Mouse (Mus musculus) gastrocnemius, adult 2 months (tissue): ENCODE data around the gene Ddah2. TPM values are rescaled to one million over a fixed set of nuclear protein-coding genes. Genes with fewer than 3 reads are reported as not detected.
A peak's percentile ranks its signal among the peaks of the same experiment; 100 is the strongest.

Source experiments
- DNase-seq: peaks from one replicate; pipeline ENCODE4 v3.0.0; 2022
- H3K27ac ChIP-seq: fragments of 200-600 bp; 2 replicates; pipeline ENCODE4 v1.8.1; 2022; ENCODE audit warnings: mild to moderate bottlenecking
- H3K4me3 ChIP-seq: fragments of 200-600 bp; 2 replicates; pipeline ENCODE4 v1.8.1; 2022; ENCODE audit warnings: mild to moderate bottlenecking, moderate library complexity
- CTCF ChIP-seq: fragments of 200-600 bp; IDR thresholded peaks from 2 replicates; pipeline ENCODE4 v1.8.1; 2022; ENCODE audit warnings: antibody characterized with exemption, mild to moderate bottlenecking, moderate library complexity
- intact Hi-C: fragments of 180-260 bp; cut with DNase I; formaldehyde crosslinking; loops from one replicate; pipeline ENCODE4 v1.15.1; 2025
- total RNA-seq, 2 experiments: library from RNA; stranded (reverse); gene quantifications; 2 replicates each; pipeline ENCODE4 v1.2.3; 2021

The Ddah2 gene
- total RNA-seq, 2 experiments from 2014 or later, result 6.9 to 9.3 TPM

DNA sequence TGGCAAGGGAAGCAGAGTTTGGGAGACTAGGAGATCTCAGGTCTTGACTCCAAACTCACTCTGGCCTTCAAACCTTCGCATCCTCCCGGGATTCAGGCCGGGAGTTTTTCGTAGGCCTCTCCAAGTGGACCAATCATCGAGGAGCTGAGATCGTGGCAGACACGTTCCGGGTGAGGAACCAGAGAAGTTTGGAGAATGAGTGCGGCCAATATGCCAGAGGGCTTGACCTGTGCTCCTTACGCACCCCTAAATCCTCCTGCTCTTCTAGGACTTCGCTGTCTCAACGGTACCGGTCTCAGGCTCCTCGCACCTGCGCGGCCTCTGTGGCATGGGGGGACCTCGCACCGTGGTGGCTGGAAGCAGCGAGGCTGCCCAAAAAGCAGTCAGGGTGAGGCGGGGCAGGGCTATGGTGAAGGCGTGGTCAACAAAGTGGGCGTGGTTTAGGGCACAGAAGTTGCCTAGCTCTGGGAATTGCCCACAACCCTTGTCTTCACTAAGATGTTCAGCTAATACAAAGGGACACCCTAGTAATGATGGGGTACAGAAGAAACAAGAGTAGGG is 2.0 kb downstream of the Ddah2 start:
- peak overlapping the region; percentile 86 for H3K4me3 ChIP-seq
- H3K27ac ChIP-seq, result peak overlapping the region; percentile 91
- TF ChIP-seq CTCF, result no peak
- intact Hi-C loops, result no loop called here
- peak; percentile 64 for DNase-seq

- no peak for TF ChIP-seq CTCF
- Histone ChIP-seq H3K4me3 (no peak overlapping the region), H3K27ac (no peak overlapping the region)
- intact Hi-C loops, result no loop called here
- DNase-seq, result no peak
Observed at GRCm38 (mm10) chr17:35061299-35061698, 2.5 kb downstream of the Ddah2 start.

- H3K4me3 ChIP-seq, result no peak overlapping the region
- DNase-seq, result peak; percentile 34
- intact Hi-C loops, result no loop called here
- TF ChIP-seq CTCF, result no peak
- H3K27ac ChIP-seq, result no peak overlapping the region
Observed at GRCm38 (mm10) chr17:35063466-35063865, 4.6 kb downstream of the Ddah2 start.

- Histone ChIP-seq H3K4me3 (peak overlapping the region; percentile 66), H3K27ac (peak overlapping the region; percentile 16; the same call in 1 of the 2 replicates)
- intact Hi-C loops, result no loop called here
Observed at GRCm38 (mm10) chr17:35064378-35064877, 5.6 kb downstream of the Ddah2 start.

DNA sequence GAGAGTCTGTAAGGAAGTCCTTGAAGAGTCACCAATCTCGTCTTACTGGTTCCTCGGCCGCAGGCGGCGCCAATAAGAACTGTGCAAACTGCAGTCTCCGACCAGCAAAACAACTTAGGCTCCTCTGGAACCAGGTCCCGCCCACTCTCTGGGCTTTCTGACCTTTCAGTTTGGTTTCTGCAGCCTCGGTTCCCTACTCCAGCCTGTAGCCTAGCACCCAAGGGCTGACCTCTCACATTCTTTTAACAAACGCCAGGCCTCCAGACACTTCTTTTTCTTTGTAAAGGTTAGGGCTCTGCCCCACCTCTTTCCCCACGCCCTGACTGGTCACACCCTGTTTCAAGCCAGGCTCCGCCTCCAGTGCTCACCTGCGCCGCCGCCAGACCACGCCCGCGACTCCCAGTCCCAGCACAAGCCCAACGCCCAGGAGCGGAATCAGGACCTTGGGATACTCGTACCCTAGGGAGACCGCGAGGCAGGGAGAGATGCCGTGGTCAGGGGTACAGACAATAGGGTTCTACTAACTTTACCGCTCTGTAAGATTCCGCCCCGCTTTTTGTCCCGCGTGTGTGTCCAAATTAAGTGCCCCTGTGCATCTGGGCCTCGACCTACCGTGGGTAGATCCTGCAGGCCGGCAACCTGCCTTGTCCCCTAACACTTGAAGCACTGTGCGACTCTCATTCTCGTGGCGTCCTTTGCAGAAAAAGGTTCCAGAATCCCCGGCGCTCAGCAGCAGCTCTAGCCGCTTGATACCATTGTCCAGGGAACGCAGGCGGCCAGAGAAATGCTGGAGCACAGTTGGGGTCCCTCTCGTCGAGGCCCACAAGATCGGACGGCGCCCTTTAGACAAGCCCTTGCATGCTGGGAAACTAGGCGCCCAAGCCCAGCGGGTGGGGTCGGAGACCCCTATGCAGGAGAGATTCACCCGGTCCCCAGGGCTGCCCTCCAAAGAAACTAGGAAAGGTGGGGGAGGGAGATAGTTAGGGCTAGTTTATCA is 6.4 kb downstream of the Ddah2 start, which contains the start of gene Ly6g6c:
Ly6g6c (plus strand) TSS at position 438 of the 997 bp plus-strand sequence.
- Histone ChIP-seq H3K4me3 (peak within 1 kb of the TSS; percentile 66), H3K27ac (peak within 1 kb of the TSS; percentile 21; the same call in 1 of the 2 replicates)
- TF ChIP-seq CTCF, result no peak
- peak; percentile 63 for DNase-seq
- intact Hi-C loops, result no loop called here

More at GRCm38 (mm10) chr17:35064378-35064877, 5.6 kb downstream of the Ddah2 start:
- no peak for DNase-seq
- TF ChIP-seq CTCF, result no peak

DNA sequence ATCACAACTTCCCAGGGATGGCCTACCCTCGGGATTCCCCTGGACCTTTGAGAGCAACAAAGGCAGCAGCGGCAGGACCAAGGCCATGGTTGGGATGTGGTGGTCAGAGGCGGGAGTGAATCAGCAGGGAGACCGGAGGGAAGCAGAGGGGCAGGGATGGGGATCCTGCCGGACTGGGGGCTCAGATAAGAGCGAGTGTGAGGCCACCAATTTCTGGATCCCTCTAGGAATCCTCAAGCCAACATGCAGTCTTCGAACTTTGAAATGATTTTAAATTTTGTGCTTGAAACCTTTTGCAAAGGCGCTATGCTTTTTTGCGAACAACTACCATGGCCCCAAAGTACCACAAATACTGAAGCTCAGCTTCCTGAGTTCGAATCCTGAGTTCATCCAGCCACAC is 7.2 kb downstream of the Ddah2 start, which contains the start of gene Mpig6b:
Mpig6b (minus strand) TSS at position 101 of the 400 bp plus-strand sequence.
- intact Hi-C loops, result no loop called here
- TF ChIP-seq CTCF, result no peak
- DNase-seq, result no peak
- Histone ChIP-seq H3K27ac (peak within 1 kb of the TSS; percentile 21; the same call in 1 of the 2 replicates), H3K4me3 (peak within 1 kb of the TSS; percentile 66)

GRCm38 (mm10) chr17:35068213-35068914 is 9.5 kb downstream of the Ddah2 start:
- Histone ChIP-seq H3K27ac (no peak overlapping the region), H3K4me3 (no peak overlapping the region)
- intact Hi-C loops, result no loop called here
- no peak for TF ChIP-seq CTCF
- DNase-seq, result no peak

GRCm38 (mm10) chr17:35070556-35071229 is 11.9 kb downstream of the Ddah2 start:
- DNase-seq, result peak; percentile 51
- peak; percentile 44 for TF ChIP-seq CTCF
- intact Hi-C loops, result no loop called here
- Histone ChIP-seq H3K4me3 (no peak overlapping the region), H3K27ac (peak overlapping the region; percentile 41; the same call in 1 of the 2 replicates)

DNA sequence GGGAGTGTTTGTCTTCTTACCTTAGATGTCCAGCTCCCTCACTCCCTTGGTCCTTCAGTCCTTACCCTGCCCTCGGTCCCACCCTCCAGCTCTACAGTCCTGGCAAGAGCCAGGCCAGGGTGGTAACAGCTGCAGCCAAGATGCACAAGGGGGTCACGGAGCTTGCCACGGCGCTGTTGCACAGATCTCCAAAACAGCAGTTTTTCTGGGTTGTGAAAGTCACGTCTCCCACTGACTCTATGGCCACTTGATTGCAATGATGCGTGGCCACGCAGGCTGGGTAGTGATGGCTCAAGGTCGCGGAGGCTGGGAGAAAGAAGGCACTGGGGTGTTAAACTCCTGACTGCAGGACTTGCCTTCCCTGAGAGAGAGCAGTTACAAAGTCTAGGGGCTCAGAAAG is 12.6 kb downstream of the Ddah2 start:
- intact Hi-C loops, result no loop called here

GRCm38 (mm10) chr17:35074097-35074496 is 15.3 kb downstream of the Ddah2 start:
- intact Hi-C loops, result no loop called here
- no peak for DNase-seq
- no peak overlapping the region for H3K4me3 ChIP-seq
- no peak overlapping the region for H3K27ac ChIP-seq
- no peak for TF ChIP-seq CTCF

More for the DNA sequence above, 12.6 kb downstream of the Ddah2 start:
- no peak overlapping the region for H3K4me3 ChIP-seq
- no peak for TF ChIP-seq CTCF
- no peak overlapping the region for H3K27ac ChIP-seq
- DNase-seq, result no peak

GRCm38 (mm10) chr17:35076507-35077176 is 17.8 kb downstream of the Ddah2 start, which contains the start of gene Ly6g6e:
TSS of gene Ly6g6e (plus strand) at chr17:35076902.
- H3K27ac ChIP-seq, result peak within 1 kb of the TSS; percentile 75
- H3K4me3 ChIP-seq, result peak within 1 kb of the TSS; percentile 70

More at GRCm38 (mm10) chr17:35076507-35077176, 17.8 kb downstream of the Ddah2 start, which contains the start of gene Ly6g6e:
- no peak for DNase-seq
- TF ChIP-seq CTCF, result no peak
- intact Hi-C loops, result no loop called here
